Mouse (Mus musculus) MEL (cell line): ENCODE results near the gene Rims3.

ENCODE experiments used
- BHLHE40 ChIP-seq: IDR thresholded peaks from 2 replicates; pipeline ENCODE4 v1.6.1; 2012; ENCODE audit warnings: low read depth, mild to moderate bottlenecking, inconsistent platforms, low read length, improper control_type of control experiment, borderline replicate concordance
- CTCF ChIP-seq, 3 experiments: IDR thresholded peaks in 2 of 3; conservative IDR thresholded peaks in 1 of 3; 2 replicates each; pipeline ENCODE4 v1.5.1; 2011 to 2012; ENCODE audit warnings: low read length in 3 of 3, low read depth in 2 of 3, mild to moderate bottlenecking in 2 of 3, improper control_type of control experiment in 1 of 3, inconsistent platforms in 1 of 3, mixed read lengths in 1 of 3, moderate library complexity in 1 of 3; ENCODE audit not compliant: control insufficient read depth in 1 of 3, insufficient read depth in 1 of 3, poor library complexity in 1 of 3, severe bottlenecking in 1 of 3
- E2F4 ChIP-seq: IDR thresholded peaks from 2 replicates; pipeline ENCODE4 v1.6.1; 2011; ENCODE audit warnings: low read depth, low read length, improper control_type of control experiment, borderline replicate concordance
- GATA1 ChIP-seq: IDR thresholded peaks from 2 replicates; pipeline ENCODE4 v1.6.1; 2011; ENCODE audit warnings: low read depth, low read length, improper control_type of control experiment
- HCFC1 ChIP-seq: IDR thresholded peaks from 2 replicates; pipeline ENCODE4 v1.6.1; 2012; ENCODE audit warnings: low read depth, mild to moderate bottlenecking, inconsistent platforms, low read length, improper control_type of control experiment, moderate library complexity
- MAFK ChIP-seq: IDR thresholded peaks from 2 replicates; pipeline ENCODE4 v1.6.1; 2011; ENCODE audit warnings: low read depth, mild to moderate bottlenecking, low read length, improper control_type of control experiment, borderline replicate concordance
- POLR2A ChIP-seq, 2 experiments: IDR thresholded peaks; 2 replicates each; pipeline ENCODE4 v1.6.1; 2011 to 2012; ENCODE audit warnings: low read length in 2 of 2, mild to moderate bottlenecking in 2 of 2, control low read depth in 1 of 2, improper control_type of control experiment in 1 of 2, low read depth in 1 of 2, moderate library complexity in 1 of 2; ENCODE audit not compliant: control insufficient read depth in 1 of 2, insufficient read depth in 1 of 2, poor library complexity in 1 of 2
- POLR2AphosphoS2 ChIP-seq: IDR thresholded peaks from 2 replicates; pipeline ENCODE4 v1.6.1; 2011; ENCODE audit warnings: low read length, improper control_type of control experiment
- RCOR1 ChIP-seq: IDR thresholded peaks from 2 replicates; pipeline ENCODE4 v1.6.1; 2012; ENCODE audit warnings: low read depth, mild to moderate bottlenecking, inconsistent platforms, low read length, improper control_type of control experiment
- UBTF ChIP-seq: IDR thresholded peaks from 2 replicates; pipeline ENCODE4 v1.6.1; 2012; ENCODE audit warnings: low read depth, mild to moderate bottlenecking, inconsistent platforms, low read length, improper control_type of control experiment, moderate library complexity, borderline replicate concordance; ENCODE audit not compliant: insufficient read depth
- ZMIZ1 ChIP-seq: IDR thresholded peaks from 2 replicates; pipeline ENCODE4 v1.6.1; 2012; ENCODE audit warnings: low read depth, mild to moderate bottlenecking, inconsistent platforms, low read length, improper control_type of control experiment, moderate library complexity
- ZNF384 ChIP-seq: IDR thresholded peaks from 2 replicates; pipeline ENCODE4 v1.6.1; 2012; ENCODE audit warnings: low read depth, mild to moderate bottlenecking, inconsistent platforms, low read length, improper control_type of control experiment

GRCm38 (mm10) chr4:120826418-120826817 is 28.2 kb upstream of the Rims3 start:
- TF ChIP-seq CTCF (IDR thresholded peaks at IDR 0.05 in 2 of 3, conservative IDR thresholded peaks at IDR 0.05 in 1 of 3; ENCODE audit: control insufficient read depth in 1 of 3, insufficient read depth in 1 of 3, low read depth in 2 of 3, low read length in 3 of 3, poor library complexity in 1 of 3, severe bottlenecking in 1 of 3): no peak
- no peak for TF ChIP-seq ZMIZ1
- TF ChIP-seq BHLHE40: no peak
- no peak for TF ChIP-seq POLR2A (IDR thresholded peaks at IDR 0.05; ENCODE audit: control insufficient read depth in 1 of 2, insufficient read depth in 1 of 2, low read depth in 1 of 2, low read length in 2 of 2, poor library complexity in 1 of 2)
- no peak for TF ChIP-seq POLR2AphosphoS2
- no peak for TF ChIP-seq GATA1
- no peak for TF ChIP-seq E2F4
- TF ChIP-seq ZNF384: no peak
- TF ChIP-seq UBTF: no peak
- TF ChIP-seq MAFK: no peak
- no peak for TF ChIP-seq RCOR1
- no peak for TF ChIP-seq HCFC1
